Mouse (Mus musculus): Measurements from ENCODE around the gene Khdc1a. TPM values are rescaled to one million over a fixed set of nuclear protein-coding genes. Genes with fewer than 3 reads are reported as not detected.
"Not testable (repeated sequence)": the region's sequence is repeated elsewhere in the genome, so short reads cannot be mapped to it uniquely, and the experiment has no call there.

The Khdc1a gene
- total RNA-seq (2021): not detected

DNA sequence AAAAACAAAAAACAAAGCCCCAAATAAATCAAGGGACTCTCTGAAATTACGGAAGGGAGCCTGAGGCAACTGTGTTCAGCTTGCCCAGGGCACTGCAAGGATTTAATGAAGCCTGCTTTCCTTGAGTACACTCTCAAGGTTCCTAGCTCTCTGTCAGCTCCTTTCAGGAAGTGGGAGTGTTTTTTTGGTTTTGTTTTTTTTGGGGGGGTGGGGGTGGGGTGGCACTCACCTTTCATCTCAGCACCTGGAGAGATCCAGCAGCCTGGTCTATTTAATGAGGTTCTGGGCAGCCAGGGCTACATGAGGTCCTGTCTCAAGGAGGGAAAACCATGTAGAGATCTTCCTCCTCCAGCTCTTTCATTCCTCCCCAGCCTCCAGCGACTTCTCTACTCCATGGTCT lies at the start of gene Khdc1a:
TSS of gene Khdc1a (plus strand) at position 301 of the 400 bp plus-strand sequence.
- intact Hi-C loops (cut with DNase I): no loop called here
- DNase-seq (ENCODE audit: extremely low spot score in 1 of 2, low spot score in 2 of 2): no peak

DNA sequence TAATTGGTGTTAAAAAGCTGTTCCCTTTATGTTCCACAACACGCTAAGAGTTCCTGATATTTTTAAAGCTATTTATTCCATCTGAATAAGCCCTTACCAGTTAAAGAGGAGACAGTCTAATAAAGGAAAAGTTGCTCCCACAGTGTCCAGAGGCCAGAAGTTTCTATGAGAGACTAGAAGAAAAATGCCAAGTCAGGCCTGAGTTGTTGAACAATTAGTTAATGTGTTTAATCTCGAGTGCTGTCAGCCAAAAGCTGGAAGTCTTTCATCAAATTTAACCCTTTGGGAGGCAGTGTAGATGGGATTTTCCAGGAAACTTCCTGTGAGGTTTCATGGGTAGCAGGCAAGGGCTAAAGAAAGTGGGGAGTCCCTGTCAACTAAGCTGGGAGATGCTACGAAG lies 49.6 kb upstream of the Khdc1a start:
- intact Hi-C loops (cut with DNase I): no loop called here
- no peak for DNase-seq (ENCODE audit: extremely low spot score in 1 of 2, low spot score in 2 of 2)

DNA sequence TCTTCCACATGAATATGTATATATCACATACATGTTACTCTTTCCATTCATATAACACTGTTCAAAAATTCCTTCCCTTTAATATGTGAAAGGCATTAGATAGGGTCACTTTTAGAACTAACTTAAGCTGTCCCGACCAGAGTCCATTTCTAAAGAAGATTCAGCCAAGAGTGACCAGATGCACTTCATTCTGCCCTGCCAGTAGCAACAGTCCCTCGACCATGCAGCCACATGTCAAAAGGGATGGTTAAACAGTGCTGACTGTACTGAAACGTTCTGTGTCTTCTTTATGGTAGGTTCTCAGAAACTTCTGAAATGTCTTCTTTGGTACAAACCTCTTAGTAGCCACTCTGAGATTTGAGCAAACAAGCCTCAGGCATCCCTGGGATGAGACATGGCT lies 47.8 kb upstream of the Khdc1a start:
- intact Hi-C loops (cut with DNase I): no loop called here
- DNase-seq (ENCODE audit: extremely low spot score in 1 of 2, low spot score in 2 of 2): no peak

DNA sequence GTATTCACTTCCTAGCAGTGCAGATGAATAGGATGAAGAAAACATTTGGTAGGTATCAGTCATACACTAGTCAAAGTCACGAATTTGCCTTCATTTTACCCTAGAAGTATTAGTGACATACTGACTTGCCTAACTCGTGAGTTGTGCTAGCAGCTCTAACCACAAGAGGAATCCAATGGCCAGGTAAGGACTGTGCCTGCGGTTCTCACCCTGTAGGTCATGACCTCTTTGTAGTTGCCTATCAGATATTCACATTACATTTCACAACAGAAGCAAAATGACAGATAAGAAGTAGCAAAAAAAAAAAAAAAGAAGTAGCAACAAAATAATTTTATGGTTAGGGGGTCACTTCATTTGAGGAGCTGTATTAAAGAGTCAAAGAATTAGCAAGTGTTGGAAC lies 45.3 kb upstream of the Khdc1a start:
- intact Hi-C loops (cut with DNase I): no loop called here
- DNase-seq (ENCODE audit: extremely low spot score in 1 of 2, low spot score in 2 of 2): no peak

DNA sequence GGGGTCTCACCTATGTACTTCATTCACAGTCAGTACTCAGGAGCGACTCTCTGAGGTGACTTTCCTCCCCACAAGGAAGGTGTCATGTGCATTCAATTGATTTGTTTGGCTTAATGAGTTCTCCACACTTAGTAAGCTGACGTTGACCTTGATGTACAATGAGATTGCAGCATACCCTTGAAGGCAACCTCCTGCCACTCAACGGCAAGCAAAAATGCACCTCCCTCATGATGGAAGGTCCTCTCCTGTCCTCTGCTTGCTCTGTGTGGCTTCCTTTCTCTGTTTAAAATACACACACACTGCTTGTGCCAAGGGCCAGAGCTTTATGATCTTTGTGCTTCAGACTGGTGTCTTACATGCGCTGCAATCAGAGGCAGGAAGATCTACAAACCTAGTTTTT lies 44.8 kb upstream of the Khdc1a start:
- intact Hi-C loops (cut with DNase I): no loop called here
- DNase-seq (ENCODE audit: extremely low spot score in 1 of 2, low spot score in 2 of 2): no peak

DNA sequence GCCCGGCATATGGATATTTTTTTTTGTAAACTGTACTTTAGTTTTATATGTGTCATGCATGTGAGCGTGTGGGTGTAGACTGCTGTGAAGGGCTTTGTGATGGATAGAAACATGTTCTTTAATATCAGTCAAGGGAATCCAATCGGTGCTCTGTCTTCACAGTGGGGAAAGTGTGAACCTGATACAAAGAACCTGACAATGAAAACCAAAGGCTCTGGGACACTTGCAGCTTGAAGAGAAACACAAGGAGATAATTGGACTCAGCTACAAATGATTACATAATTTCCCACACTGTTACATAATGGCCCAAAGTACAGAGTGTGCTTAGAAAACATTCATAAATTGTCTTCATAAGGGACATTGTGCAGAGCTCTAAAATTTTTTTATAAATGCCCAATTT lies 44.0 kb upstream of the Khdc1a start:
- intact Hi-C loops (cut with DNase I): no loop called here
- no peak for DNase-seq (ENCODE audit: extremely low spot score in 1 of 2, low spot score in 2 of 2)

DNA sequence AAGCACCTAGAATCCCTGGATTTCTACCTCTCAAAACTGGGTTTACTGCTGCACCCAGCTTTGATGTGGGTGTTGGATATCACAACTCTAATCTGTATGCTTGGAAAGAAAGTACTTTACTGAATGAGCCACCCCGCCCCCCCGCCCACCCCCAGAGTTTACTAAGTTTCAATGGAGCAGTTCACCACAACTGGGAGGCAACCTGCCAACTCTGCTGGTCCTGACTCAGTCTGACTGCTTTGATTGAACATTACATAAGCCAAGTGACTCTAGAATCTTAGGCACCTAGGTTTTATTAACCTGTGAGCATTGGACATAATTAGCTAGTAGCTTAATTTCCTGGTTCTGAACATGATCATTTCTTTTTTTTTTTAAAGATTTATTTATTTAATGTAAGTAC lies 35.1 kb upstream of the Khdc1a start:
- intact Hi-C loops (cut with DNase I): no loop called here
- DNase-seq (ENCODE audit: extremely low spot score in 1 of 2, low spot score in 2 of 2): no peak

DNA sequence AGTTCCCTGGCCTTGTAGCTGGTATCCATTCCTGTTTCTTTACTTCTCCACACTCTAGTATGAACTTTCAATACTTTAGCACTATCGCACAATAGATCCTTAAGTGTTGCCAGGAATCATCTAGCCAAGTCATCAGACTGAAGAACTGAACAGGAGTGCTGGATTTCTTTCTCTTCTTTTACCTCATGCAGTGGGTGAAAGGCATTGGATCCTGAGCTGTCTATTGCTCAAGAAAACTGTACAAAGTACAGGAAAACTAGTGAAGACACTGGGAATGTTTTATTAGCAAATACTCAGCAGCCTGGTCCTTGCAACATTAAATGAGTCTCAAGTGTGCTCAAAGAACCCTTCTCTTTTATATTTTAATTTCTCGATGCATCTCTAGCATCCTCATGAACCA lies 33.7 kb upstream of the Khdc1a start:
- DNase-seq (ENCODE audit: extremely low spot score in 1 of 2, low spot score in 2 of 2): no peak
- intact Hi-C loops (cut with DNase I): no loop called here

DNA sequence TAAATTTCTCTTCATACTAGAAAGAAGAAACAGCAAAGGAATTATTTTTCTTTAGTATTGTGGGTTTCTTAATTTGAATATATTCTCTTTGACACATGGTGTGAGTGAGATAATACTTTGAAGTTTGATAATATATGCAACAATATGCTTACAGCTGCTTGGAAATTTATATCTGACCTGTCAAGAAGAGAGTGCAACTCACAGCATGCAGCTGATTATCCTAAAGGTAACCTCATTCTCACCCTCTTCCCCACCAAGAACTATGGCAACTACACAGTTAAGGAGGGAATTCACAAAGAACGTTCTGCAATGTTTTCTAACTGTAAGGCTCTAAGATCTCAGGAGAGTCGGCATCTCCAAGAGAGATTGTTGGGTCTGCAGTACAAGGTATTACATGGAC lies 33.1 kb upstream of the Khdc1a start:
- intact Hi-C loops (cut with DNase I): no loop called here
- DNase-seq (ENCODE audit: extremely low spot score in 1 of 2, low spot score in 2 of 2): no peak

DNA sequence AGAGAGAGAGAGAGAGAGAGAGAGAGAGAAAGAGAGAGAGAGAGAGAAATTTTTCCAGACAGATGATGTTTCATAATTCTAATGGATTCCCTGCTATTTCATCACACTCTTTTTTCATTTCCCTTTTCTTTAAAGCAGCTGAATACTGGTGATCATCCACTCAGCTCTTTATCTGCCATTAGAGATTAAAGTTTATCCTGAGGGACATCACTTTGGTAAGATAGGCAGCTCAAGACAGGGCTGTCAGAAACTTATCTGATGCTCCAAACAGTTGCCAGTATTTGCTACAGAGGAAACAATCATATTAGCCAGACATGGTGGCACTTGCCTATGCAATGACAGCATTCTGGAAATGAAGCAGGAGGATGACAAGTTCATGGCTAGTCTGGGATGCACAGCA lies 31.2 kb upstream of the Khdc1a start:
- DNase-seq (ENCODE audit: extremely low spot score in 1 of 2, low spot score in 2 of 2): no peak
- intact Hi-C loops (cut with DNase I): no loop called here

DNA sequence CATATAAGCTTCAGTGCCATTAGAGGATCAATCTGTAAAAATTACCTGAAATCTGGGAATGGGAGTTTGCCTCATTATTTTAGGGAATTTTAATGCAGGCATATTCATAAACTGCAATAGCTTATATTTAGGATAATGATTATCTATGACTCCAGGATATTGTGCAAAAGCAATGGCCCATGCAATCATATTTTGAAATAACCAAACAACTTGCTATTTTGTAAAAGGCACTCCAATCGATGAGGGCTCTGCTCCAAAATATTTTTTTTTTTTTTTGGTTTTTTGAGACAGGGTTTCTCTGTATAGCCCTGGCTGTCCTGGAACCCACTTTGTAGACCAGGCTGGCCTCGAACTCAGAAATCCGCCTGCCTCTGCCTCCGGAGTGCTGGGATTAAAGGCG lies 29.2 kb upstream of the Khdc1a start:
- intact Hi-C loops (cut with DNase I); DNase-seq (ENCODE audit: extremely low spot score in 1 of 2, low spot score in 2 of 2): not testable (repeated sequence)

DNA sequence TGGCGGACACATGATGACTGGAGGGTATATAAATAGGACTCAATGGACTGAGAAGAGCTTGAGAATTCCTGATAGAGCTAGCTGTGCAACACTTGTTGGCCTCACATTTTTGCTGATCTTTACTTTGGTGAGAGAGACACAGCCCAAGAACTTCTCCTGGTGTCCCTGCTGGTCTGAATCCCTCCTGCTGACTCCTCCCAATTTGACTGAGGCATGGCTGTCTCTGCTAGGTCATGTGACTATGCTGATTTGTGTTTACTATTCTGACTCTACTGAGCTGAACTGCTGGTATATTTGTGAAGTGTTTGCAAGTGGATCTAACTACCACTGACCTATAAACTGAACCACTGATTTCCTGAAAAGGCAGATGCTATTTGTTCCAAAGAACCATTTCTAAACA lies 27.8 kb upstream of the Khdc1a start:
- DNase-seq (ENCODE audit: extremely low spot score in 1 of 2, low spot score in 2 of 2): no peak
- intact Hi-C loops (cut with DNase I): no loop called here

DNA sequence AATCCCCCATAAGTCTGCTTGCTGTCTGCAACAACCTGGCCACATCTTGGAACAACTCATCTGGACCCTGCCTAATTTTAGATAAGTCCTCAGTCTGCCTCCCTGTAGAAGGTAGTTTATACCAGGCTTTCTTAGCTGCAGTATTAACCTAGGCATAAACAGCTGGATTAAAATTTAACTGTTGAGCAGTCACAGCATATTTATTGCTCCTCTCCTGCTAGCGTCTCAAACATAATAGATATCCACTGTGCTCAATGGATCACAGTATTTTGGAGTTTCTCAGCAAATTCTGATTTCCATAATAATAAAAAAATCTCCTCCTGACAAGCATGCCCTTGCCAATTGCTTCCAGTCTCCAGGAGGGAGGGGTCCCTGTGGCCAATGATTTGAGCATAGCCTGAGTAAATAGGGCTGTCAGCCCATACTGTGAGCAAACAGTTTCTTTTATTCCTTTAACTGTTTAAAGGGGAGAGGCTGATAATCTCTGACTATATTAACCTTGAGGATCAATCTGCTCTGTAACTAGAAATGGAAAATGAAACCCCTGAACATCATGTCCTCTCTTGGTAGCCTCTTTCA lies 25.4 kb upstream of the Khdc1a start:
- intact Hi-C loops (cut with DNase I): no loop called here

DNA sequence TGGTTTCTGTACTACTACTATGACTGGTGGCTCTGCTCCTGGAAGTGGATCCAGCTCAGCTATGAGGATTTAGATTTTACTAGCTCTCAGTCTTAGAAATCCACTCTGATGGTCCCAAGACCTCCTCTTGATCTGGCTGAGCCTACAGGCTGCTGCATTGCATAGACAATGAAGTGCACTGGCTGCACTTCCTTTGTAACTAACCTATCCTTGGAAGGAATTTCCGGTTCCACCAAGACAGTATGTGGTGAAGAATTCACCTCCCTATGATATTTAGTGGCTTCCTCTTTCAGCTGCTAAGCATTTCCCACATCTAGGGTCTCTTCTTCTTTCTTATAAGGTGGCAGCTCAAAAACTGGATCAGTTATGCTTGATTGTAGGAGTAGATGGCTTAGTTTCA lies 24.8 kb upstream of the Khdc1a start:
- intact Hi-C loops (cut with DNase I): no loop called here
- DNase-seq (ENCODE audit: extremely low spot score in 1 of 2, low spot score in 2 of 2): no peak

More for the DNA sequence above, 25.4 kb upstream of the Khdc1a start:
- no peak for DNase-seq (ENCODE audit: extremely low spot score in 1 of 2, low spot score in 2 of 2)

DNA sequence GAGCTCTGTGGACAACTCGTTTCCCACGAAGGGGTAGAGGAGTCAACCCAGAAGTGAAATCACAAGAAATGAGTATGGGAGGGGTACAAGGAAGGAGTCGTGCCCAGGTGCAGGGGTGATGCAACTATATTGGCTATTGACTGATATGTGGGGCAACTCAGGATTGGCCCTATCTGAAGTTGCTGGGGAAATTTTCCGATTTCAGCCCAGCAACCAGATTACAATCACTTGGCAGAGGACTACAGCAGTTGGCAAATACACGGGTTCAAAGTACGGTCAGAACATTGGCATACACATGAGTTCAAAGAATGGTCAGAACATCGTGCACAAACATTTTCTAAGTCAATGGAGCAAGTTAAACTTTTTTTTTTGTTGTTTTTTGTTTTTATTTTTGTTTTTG lies 22.7 kb upstream of the Khdc1a start:
- DNase-seq (ENCODE audit: extremely low spot score in 1 of 2, low spot score in 2 of 2): no peak
- intact Hi-C loops (cut with DNase I): no loop called here

DNA sequence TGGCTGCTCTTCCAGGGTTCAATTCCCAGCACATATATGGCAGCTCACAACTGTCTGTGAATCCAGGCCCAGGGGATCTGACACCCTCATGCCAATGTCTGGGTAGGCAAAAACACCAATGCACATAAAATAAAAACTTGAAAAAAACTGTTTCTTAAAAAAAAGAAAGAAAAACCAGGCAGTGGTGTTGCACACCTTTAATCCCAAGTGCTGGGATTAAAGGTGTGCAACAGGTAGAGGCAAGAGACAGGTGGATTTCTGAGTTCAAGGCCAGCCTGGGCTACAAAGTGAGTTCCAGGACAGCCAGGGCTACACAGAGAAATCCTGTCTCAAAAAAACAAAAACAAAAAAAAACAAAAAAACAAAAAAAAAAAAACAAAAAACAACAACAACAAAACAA lies 18.3 kb upstream of the Khdc1a start:
- DNase-seq (ENCODE audit: extremely low spot score in 1 of 2, low spot score in 2 of 2); intact Hi-C loops (cut with DNase I): not testable (repeated sequence)

DNA sequence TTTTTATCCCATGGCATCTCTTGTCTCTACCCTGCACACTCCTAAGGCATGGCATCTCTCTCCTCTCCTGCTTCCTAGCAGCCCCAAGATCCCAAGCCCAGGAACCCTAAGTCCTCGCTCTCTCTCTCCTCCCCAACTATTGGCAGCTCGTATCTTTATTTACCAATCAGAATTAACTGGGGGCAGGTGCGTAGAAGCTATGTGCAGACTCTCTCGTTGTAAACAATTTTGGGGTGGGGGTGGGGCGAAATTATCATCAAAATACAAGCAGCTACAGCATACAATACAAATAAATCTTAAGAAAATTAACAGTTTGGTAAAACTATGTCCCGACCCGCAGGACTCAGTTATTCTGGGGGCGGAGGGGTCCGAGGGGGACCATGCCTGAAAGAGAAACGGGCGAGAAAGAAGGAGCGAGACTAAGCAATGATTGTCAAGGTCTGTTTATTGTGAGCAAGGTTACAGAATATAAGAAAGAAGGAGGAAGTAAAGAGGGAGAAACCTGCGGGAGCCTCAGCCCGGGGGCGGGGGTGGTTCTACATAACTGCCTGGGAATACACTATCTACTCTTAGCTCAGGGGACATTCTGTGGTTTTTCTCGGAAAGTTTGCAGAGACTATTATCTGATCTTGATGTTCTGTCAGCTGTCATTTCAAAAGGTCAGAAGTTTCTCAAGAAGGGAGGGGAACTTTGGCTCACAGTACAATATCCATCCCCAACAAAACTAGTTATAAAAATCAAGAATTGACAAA lies 16.0 kb upstream of the Khdc1a start:
- intact Hi-C loops (cut with DNase I): no loop called here
- DNase-seq (ENCODE audit: extremely low spot score in 1 of 2, low spot score in 2 of 2): no peak

DNA sequence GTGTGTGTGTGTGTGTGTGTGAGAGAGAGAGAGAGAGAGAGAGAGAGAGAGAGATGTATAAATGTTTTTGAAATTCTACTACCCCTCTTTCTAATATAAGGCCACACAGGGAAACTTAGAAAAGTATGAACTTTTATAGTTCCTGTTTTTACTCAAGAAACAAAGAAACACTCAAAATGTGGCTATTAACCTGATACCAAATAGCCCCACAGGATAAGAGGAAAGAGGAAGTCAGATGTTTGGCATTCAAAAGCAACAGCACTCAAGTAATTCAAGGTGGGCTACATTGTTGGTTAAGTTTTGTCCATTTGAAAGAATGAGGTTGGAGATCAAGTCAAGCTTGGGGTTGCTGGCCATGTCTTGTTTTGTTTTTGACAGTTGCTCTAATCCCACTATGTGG lies 13.6 kb upstream of the Khdc1a start:
- no peak for DNase-seq (ENCODE audit: extremely low spot score in 1 of 2, low spot score in 2 of 2)
- intact Hi-C loops (cut with DNase I): no loop called here

DNA sequence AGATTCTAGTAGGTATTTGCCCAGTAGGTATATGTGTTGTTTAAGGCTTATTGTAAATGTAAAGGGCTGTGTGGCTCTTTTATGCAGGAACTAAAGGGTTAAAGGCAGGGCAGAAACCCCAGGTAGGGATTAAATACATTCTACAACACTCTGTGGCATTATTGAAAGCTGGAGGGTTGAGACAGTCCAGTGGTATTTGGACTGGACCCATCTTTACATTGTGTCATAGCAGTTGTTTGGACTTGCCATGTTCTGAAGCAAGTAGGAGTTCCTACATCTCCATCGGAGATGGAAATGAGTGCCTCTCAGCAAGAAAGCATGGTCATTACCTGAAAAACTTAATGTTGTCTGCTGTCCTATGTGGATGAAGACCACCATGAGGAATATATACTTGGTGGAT lies 8.7 kb upstream of the Khdc1a start:
- DNase-seq (ENCODE audit: extremely low spot score in 1 of 2, low spot score in 2 of 2): no peak
- intact Hi-C loops (cut with DNase I): loop anchor here (5.0 kb wide), 1 partner anchor 123 kb away; the partner anchor contains the start of gene Tmem14a

DNA sequence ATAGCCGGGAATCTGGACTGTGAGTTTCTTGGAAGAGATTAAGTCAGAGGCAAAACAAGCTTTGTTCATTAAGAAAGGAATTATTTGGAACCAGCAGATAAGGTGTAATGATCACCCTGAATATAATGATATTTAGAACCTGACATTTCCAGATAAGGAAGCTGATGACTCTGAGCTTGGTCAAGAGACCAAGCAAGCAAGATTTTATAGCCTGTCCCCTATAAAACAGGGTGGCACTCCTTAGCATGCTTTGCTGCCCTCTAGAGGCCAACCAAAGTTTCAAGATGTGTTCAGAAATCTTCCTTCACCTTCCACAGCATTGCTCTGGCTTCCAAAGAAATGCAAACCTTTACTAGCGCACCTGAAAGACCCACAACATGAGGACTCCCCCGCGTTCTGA lies 5.2 kb upstream of the Khdc1a start:
- intact Hi-C loops (cut with DNase I): loop anchor here (5.0 kb wide), 1 partner anchor 127 kb away; the partner anchor contains the start of gene Tmem14a
- peak; percentile 44 to 48 for DNase-seq (ENCODE audit: extremely low spot score in 1 of 2, low spot score in 2 of 2)

DNA sequence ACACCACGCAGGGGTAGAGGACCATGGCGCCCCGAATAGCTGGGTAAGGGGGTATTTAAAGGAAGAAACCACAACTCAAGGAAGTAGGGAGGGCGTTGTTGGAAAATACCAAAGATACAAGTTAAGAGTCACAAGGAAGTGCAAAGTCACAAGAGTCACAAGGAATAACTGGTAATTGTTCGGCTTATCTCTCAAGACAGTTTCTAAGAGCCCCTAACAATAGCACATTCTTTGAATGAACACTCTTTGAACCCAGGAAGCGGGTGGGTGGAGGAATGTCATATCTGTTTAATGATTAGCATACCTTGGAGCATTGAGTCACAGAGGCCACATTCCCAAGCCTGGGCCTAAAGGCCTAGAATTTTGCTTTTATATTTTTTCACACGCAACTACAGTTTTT lies 4.7 kb upstream of the Khdc1a start:
- intact Hi-C loops (cut with DNase I): loop anchor here (5.0 kb wide), 1 partner anchor 127 kb away; the partner anchor contains the start of gene Tmem14a

More for the DNA sequence above, 4.7 kb upstream of the Khdc1a start:
- DNase-seq (ENCODE audit: extremely low spot score in 1 of 2, low spot score in 2 of 2): not testable (repeated sequence)
